Mouse (Mus musculus) ES-Bruce4 (cell line): ENCODE measurements around the gene Hoxb2.

Experiments
- CTCF ChIP-seq: IDR thresholded peaks from one replicate; pipeline ENCODE4 v1.8.1; 2011; ENCODE audit warnings: low read depth, low read length
- EP300 ChIP-seq: IDR thresholded peaks from 2 replicates; pipeline ENCODE4 v1.6.1; 2011; ENCODE audit warnings: low read depth, low read length; ENCODE audit not compliant: insufficient read depth
- POLR2A ChIP-seq: IDR thresholded peaks from one replicate; pipeline ENCODE4 v1.8.1; 2011; ENCODE audit warnings: low read length; ENCODE audit not compliant: insufficient read depth

DNA sequence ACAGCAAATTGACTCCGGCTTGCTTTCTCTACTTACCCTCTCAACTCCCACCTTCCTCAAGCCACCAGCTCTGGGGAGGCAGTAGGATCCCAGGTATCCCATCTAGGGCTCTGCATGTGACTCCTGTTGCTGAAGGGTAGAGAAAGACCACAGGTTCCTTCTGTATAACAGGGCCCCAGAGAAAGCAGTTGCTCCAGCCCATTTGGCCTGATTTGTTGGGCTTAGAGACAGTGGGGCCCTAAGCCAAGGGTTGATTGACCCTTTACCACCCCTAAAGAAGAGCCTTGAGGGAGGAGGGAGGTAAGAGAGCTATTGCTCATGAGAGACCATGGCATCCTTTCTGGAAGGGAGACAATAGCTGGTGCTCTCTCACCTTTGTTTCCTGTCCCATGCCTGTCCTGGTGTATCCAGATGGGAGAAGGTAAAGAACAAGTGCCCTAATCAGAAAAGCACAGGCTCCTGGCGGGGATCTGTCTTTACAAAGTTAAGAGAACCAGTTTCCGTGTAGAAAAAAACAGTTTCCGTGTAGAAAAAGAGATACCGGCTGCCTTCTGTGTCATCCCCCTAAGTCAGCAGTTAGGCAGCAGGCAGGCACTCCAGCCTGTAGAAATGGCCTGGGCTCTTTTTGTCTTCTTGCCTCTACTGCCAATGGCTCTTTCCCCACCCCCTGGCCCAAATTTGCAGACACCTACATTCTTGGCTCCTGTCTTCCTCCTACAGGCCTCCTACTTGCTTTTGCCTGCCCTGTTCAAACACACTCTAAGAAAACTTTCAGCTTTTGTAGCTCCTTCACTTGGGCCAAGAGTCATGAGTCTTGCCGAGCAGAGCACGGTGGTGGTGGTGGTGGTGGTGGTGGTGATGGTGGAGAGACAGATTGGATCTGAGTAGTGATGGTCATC is 11.1 kb upstream of the Hoxb2 start:
- TF ChIP-seq CTCF: no peak
- no peak for TF ChIP-seq POLR2A
- TF ChIP-seq EP300: no peak
